In the genomic region with DNA sequence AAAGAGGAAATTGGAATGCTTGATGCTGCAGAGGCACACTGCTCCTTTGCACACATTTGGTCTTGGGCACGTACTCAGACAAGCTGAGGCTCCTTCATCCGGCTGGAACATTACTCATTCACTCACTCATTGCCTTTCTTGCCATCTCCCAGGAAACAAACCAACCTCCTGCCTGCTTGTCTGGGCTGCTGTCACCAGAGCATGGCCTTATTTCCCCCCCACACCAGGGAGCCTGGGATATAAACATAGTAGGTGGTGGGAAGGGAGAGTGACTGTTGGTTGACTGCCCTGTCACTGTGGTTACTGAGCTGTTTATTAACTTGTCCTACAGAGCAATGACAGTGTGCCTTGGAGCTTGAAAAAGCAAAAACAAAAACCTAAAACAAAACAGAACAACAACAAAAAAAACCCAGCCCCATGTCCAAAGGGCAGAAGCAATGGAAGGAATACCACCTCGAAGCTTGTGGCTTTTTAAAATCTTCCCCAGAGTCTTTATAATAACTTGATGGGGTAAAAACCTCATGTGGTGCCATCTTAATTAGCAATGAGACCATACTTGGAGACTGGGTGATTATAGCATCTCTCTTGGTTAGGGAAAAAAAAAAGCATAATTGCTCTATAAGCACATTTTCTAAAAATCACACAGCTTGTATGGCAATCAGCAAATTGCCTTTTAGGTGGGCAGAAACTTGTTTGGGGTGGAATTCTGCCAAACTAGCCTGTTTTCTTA, we compare ENCODE assay signal across 11 mouse cellular contexts. TPM values are rescaled to one million over a fixed set of nuclear protein-coding genes. Genes with fewer than 3 reads are reported as not detected.
DNase-seq lines count a peak whose midpoint lies in the region; ATAC-seq lines count a peak whose summit lies in the region.
"Had no signal": no experiment of that assay in that cellular context is flagged by ENCODE, and none has a peak within 500 bp of the region (broad histone marks: within the 10 kb centered on the region; RNA-seq: fewer than 3 reads in every experiment).

No protein-coding gene starts in this region.

- H3K4me2 ChIP-seq in heart, embryonic 12.5 days: 0 out of 2 replicates have a peak overlapping the region, but pooled peaks have one; percentile 27

- 36% methylated on average over 3 of the region's 3 CpGs for WGBS in heart, embryonic 12.5 days

- H3K4me1 ChIP-seq in heart, embryonic 12.5 days (replicated peaks): peaks cover 26% of the 10 kb centered on the region

- no peaks in the 10 kb centered on the region for H3K36me3 ChIP-seq in heart, embryonic 12.5 days

- DNase-seq in heart, postnatal 25 days (ENCODE audit: low spot score): no peak
- DNase-seq in right cerebral cortex, postnatal 25 days: peak; percentile 10
- no peak for DNase-seq in right cerebral cortex, postnatal 36 days (ENCODE audit: low spot score in 2 of 2)
- peak; percentile 50 to 72 for DNase-seq in kidney, postnatal 4 days
- no peak for DNase-seq in urinary bladder, postnatal 10 days (ENCODE audit: low spot score)
- DNase-seq in gastrocnemius, adult 18-20 months (ENCODE audit: low spot score): no peak
- no peak for DNase-seq in spleen, adult 12 weeks (ENCODE audit: low spot score)

- no peak overlapping the region for H3K4me3 ChIP-seq in heart, embryonic 12.5 days

- H3K9me3 ChIP-seq in heart, embryonic 12.5 days (replicated peaks): no peaks in the 10 kb centered on the region

- H3K27me3 ChIP-seq in heart, embryonic 12.5 days (replicated peaks): no peaks in the 10 kb centered on the region

- no peak for ATAC-seq in heart, embryonic 12.5 days (ENCODE audit: insufficient number of reproducible peaks, low FRiP score)

- no peak overlapping the region for H3K9ac ChIP-seq in heart, embryonic 12.5 days

- intact Hi-C loops in heart, postnatal 25 days (cut with DNase I): no loop called here

- H3K27ac ChIP-seq in heart, embryonic 12.5 days (ENCODE audit: poor library complexity, severe bottlenecking): peak overlapping the region; percentile 10; the same call in 1 of the 2 replicates

RNA-seq across cellular contexts. Expression of gene Tmigd1, which starts 9.5 kb away (rescaled TPM):
- 0.30 TPM in 1 of 2 replicates, not detected in the other for polyA plus RNA-seq in heart, embryonic 12.5 days (2016; fragmentation: Nextera tagmentation; extraction: Ambion mirVana)
- under 1 TPM; 0.45 to 0.47 TPM for total RNA-seq in heart, postnatal 25 days (2021)
- total RNA-seq in gastrocnemius, adult 18-20 months (2021): not detected
- total RNA-seq: ES-E14; layer of hippocampus, adult 18-20 months had no signal
- polyA plus RNA-seq: cortical plate, adult 2 months had no signal

RNA-seq across cellular contexts. Expression of gene Blmh, which starts 13.1 kb away (rescaled TPM):
- 112 and 115 TPM in 2 replicates for polyA plus RNA-seq in heart, embryonic 12.5 days (2016; fragmentation: Nextera tagmentation; extraction: Ambion mirVana)
- 10 to 100 TPM; 36.8 to 41.5 TPM for total RNA-seq in heart, postnatal 25 days (2021)
- total RNA-seq in gastrocnemius, adult 18-20 months (2021): 10 to 100 TPM; 24.8 to 29.5 TPM

Comparison
In these comparisons a context has a peak if more than half of its experiments do, and no peak if none do; other contexts are left out.
1. DNase-seq: peak in right cerebral cortex, postnatal 25 days (single experiment) and kidney, postnatal 4 days (2 of 2); none in heart, postnatal 25 days (single experiment), right cerebral cortex, postnatal 36 days (0 of 2), urinary bladder, postnatal 10 days (single experiment), gastrocnemius, adult 18-20 months (single experiment) and spleen, adult 12 weeks (single experiment).